Mouse (Mus musculus) hindbrain, postnatal 0 days (tissue): ENCODE measurements around the gene Hmgb3. TPM values are rescaled to one million over a fixed set of nuclear protein-coding genes. Genes with fewer than 3 reads are reported as not detected.

Experiments used
- ATAC-seq: fragments of 200-750 bp; cut with Nextera tagmentation; 2 replicates; pipeline ENCODE4 v1.8.0; 2017; ENCODE audit warnings: mild to moderate bottlenecking, moderate TSS enrichment, moderate library complexity
- DNase-seq: peaks from one replicate; pipeline ENCODE4 v3.0.0-alpha.2; 2015; ENCODE audit warnings: low spot score
- H3K27ac ChIP-seq: fragments of 300-500 bp; sonication (generic); 2 replicates; pipeline ENCODE4 v1.5.1; 2014; ENCODE audit warnings: mild to moderate bottlenecking
- H3K27me3 ChIP-seq: fragments of 300-500 bp; sonication (generic); 2 replicates; pipeline ENCODE4 v1.6.1; 2014; ENCODE audit warnings: low read length, mixed read lengths; ENCODE audit not compliant: insufficient read depth
- H3K36me3 ChIP-seq: fragments of 300-500 bp; sonication (generic); 2 replicates; pipeline ENCODE4 v1.6.1; 2014; ENCODE audit warnings: low read length, mixed read lengths; ENCODE audit not compliant: insufficient read depth
- H3K4me1 ChIP-seq: fragments of 300-500 bp; sonication (generic); 2 replicates; pipeline ENCODE4 v1.6.1; 2014; ENCODE audit warnings: antibody characterized with exemption, low read length, mixed read lengths; ENCODE audit not compliant: insufficient read depth
- H3K4me2 ChIP-seq: fragments of 300-500 bp; sonication (generic); 2 replicates; pipeline ENCODE4 v1.6.1; 2014; ENCODE audit warnings: low read depth, mild to moderate bottlenecking, low read length, moderate library complexity, mixed read lengths
- H3K4me3 ChIP-seq: fragments of 300-500 bp; sonication (generic); 2 replicates; pipeline ENCODE4 v1.5.1; 2014; ENCODE audit warnings: low read length
- H3K9ac ChIP-seq: fragments of 300-500 bp; sonication (generic); replicated peaks from 2 replicates; pipeline ENCODE4 v1.6.1; 2014; ENCODE audit warnings: mild to moderate bottlenecking, low read length, moderate library complexity, mixed read lengths
- H3K9me3 ChIP-seq: fragments of 300-500 bp; sonication (generic); 2 replicates; pipeline ENCODE4 v1.6.1; 2016; ENCODE audit warnings: low read length, mixed read lengths
- CTCF ChIP-seq: IDR thresholded peaks from 2 replicates; pipeline ENCODE4 v1.5.1; 2016; ENCODE audit warnings: antibody characterized with exemption, control low read depth, low read depth
- WGBS: fragments of 180-500 bp; shearing (Covaris S2); extraction: QIAGEN DNeasy Blood & Tissue Kit; methylation state at CpG from one replicate; pipeline ENCODE4 v1.1.7; 2014; 5-methylcytosine and 5-hydroxymethylcytosine counted together
- polyA plus RNA-seq: library from polyadenylated mRNA; unstranded; fragments of >200 nt; fragmentation: Nextera tagmentation; extraction: Ambion mirVana; gene quantifications from 2 replicates; pipeline ENCODE4 v1.2.1, GENCODE M21; 2015
- total RNA-seq: library from RNA; depleted of rRNA; stranded (reverse); fragments of >200 nt; gene quantifications from 2 replicates; pipeline ENCODE4 v1.2.3, GENCODE M21; 2014

Hmgb3 gene
- total and polyA plus RNA-seq, 2 experiments from 2014 or later = 63.6 to 423 TPM

- Histone ChIP-seq H3K9me3 (no peaks in the 10 kb centered on the region), H3K36me3 (no peaks in the 10 kb centered on the region), H3K4me1 (no peaks in the 10 kb centered on the region), H3K27ac (no peak overlapping the region), H3K27me3 (no peaks in the 10 kb centered on the region), H3K4me3 (no peak overlapping the region), H3K4me2 (no peak overlapping the region), H3K9ac (no peak overlapping the region)
- ATAC-seq (0 out of 2 replicates have a peak, but pooled peaks have one; percentile 43), DNase-seq (no peak)
- 53% methylated on average over 3 of the region's 3 CpGs for WGBS
- no peak for TF ChIP-seq CTCF
These were observed 27.6 kb upstream of the Hmgb3 start for GRCm38 (mm10) chrX:71528150-71528549.

GRCm38 (mm10) chrX:71528646-71529045 is 27.1 kb upstream of the Hmgb3 start:
- no peak overlapping the region for H3K4me2 ChIP-seq
- TF ChIP-seq CTCF = no peak; the same call in 1 of the 2 replicates
- WGBS = 42% methylated on average over 6 of the region's 6 CpGs
- no peaks in the 10 kb centered on the region for H3K36me3 ChIP-seq
- H3K27ac ChIP-seq = no peak overlapping the region; the same call in 1 of the 2 replicates
- no peak overlapping the region for H3K4me3 ChIP-seq
- no peaks in the 10 kb centered on the region for H3K9me3 ChIP-seq
- peak; percentile 86 for ATAC-seq
- H3K4me1 ChIP-seq = no peaks in the 10 kb centered on the region
- no peaks in the 10 kb centered on the region for H3K27me3 ChIP-seq
- H3K9ac ChIP-seq = no peak overlapping the region
- peak; percentile 78 for DNase-seq

- H3K9me3 ChIP-seq = no peaks in the 10 kb centered on the region
- ATAC-seq = no peak
- no peak for TF ChIP-seq CTCF
- H3K4me1 ChIP-seq = no peaks in the 10 kb centered on the region
- no peaks in the 10 kb centered on the region for H3K36me3 ChIP-seq
- WGBS = 61% methylated on average over 3 of the region's 3 CpGs
- no peak overlapping the region for H3K9ac ChIP-seq
- no peak overlapping the region for H3K4me2 ChIP-seq
- no peaks in the 10 kb centered on the region for H3K27me3 ChIP-seq
- DNase-seq = no peak
- no peak overlapping the region for H3K27ac ChIP-seq
- no peak overlapping the region for H3K4me3 ChIP-seq
These were observed 23.1 kb upstream of the Hmgb3 start for GRCm38 (mm10) chrX:71532635-71533034.

- H3K4me1 ChIP-seq = no peaks in the 10 kb centered on the region
- 76% methylated on average over 5 of the region's 5 CpGs for WGBS
- no peak for ATAC-seq
- no peak overlapping the region for H3K27ac ChIP-seq
- H3K4me2 ChIP-seq = no peak overlapping the region
- no peak for DNase-seq
- no peaks in the 10 kb centered on the region for H3K27me3 ChIP-seq
- TF ChIP-seq CTCF = no peak
- H3K4me3 ChIP-seq = no peak overlapping the region
- no peak overlapping the region for H3K9ac ChIP-seq
- no peaks in the 10 kb centered on the region for H3K36me3 ChIP-seq
- H3K9me3 ChIP-seq = no peaks in the 10 kb centered on the region
These were observed 21.6 kb upstream of the Hmgb3 start for GRCm38 (mm10) chrX:71534102-71534501.

GRCm38 (mm10) chrX:71537791-71538190 is 17.9 kb upstream of the Hmgb3 start:
- no peaks in the 10 kb centered on the region for H3K4me1 ChIP-seq
- ATAC-seq = no peak
- 70% methylated on average over 2 of the region's 2 CpGs for WGBS

GRCm38 (mm10) chrX:71540821-71541510 is 14.8 kb upstream of the Hmgb3 start:
- no peaks in the 10 kb centered on the region for H3K9me3 ChIP-seq
- no peaks in the 10 kb centered on the region for H3K4me1 ChIP-seq
- ATAC-seq (no peak), DNase-seq (no peak)
- H3K27ac ChIP-seq = no peak overlapping the region
- no peak overlapping the region for H3K4me2 ChIP-seq
- H3K36me3 ChIP-seq = no peaks in the 10 kb centered on the region
- no peak for TF ChIP-seq CTCF
- no peak overlapping the region for H3K4me3 ChIP-seq
- no peaks in the 10 kb centered on the region for H3K27me3 ChIP-seq
- 66% methylated on average over 7 of the region's 7 CpGs for WGBS
- no peak overlapping the region for H3K9ac ChIP-seq

More at GRCm38 (mm10) chrX:71537791-71538190, 17.9 kb upstream of the Hmgb3 start:
- Histone ChIP-seq H3K4me2 (no peak overlapping the region), H3K9ac (no peak overlapping the region), H3K27ac (no peak overlapping the region), H3K9me3 (no peaks in the 10 kb centered on the region), H3K27me3 (no peaks in the 10 kb centered on the region), H3K4me3 (no peak overlapping the region), H3K36me3 (no peaks in the 10 kb centered on the region)
- TF ChIP-seq CTCF = no peak
- no peak for DNase-seq

GRCm38 (mm10) chrX:71544731-71545130 is 11.0 kb upstream of the Hmgb3 start:
- 44% methylated on average over 5 of the region's 5 CpGs for WGBS
- Histone ChIP-seq H3K4me2 (no peak overlapping the region), H3K9me3 (no peaks in the 10 kb centered on the region), H3K36me3 (no peaks in the 10 kb centered on the region), H3K27me3 (no peaks in the 10 kb centered on the region), H3K4me1 (no peaks in the 10 kb centered on the region), H3K27ac (no peak overlapping the region), H3K9ac (no peak overlapping the region), H3K4me3 (no peak overlapping the region)
- no peak for TF ChIP-seq CTCF
- ATAC-seq (no peak), DNase-seq (no peak)
